Comparison of ENCODE assay signal across 35 mouse cellular contexts in genomic region chr7:3212002-3212790, GRCm38 (mm10). TPM values are rescaled to one million over a fixed set of nuclear protein-coding genes. Genes with fewer than 3 reads are reported as not detected.
"Had no signal": no experiment of that assay in that cellular context is flagged by ENCODE, and none has a peak within 500 bp of the region (broad histone marks: within the 10 kb centered on the region; RNA-seq: fewer than 3 reads in every experiment).

No protein-coding gene starts in this region.

- H3K27me3 ChIP-seq: heart, embryonic 12.5 days; hindbrain, embryonic 12.5 days; intestine, embryonic 15.5 days; liver, embryonic 13.5 days; liver, embryonic 15.5 days had no signal

- H3K4me1 ChIP-seq: heart, embryonic 10.5 days; heart, embryonic 12.5 days; hindbrain, embryonic 10.5 days; hindbrain, embryonic 12.5 days; intestine, embryonic 15.5 days; limb, embryonic 10.5 days; limb, embryonic 12.5 days; liver, embryonic 13.5 days; liver, embryonic 15.5 days had no signal

- ATAC-seq: hindbrain, embryonic 16.5 days; inflammation-experienced regulatory T-cells, adult 6 months; intestine, embryonic 15.5 days; intestine, postnatal 0 days; liver, postnatal 0 days had no signal

- DNase-seq: gastrocnemius, adult 2 months; gastrocnemius, postnatal 10 days; gastrocnemius, postnatal 36 days; heart, adult 11 months; heart, adult 2 months; heart, postnatal 10 days; heart, postnatal 4 days; kidney, adult 18-20 months; kidney, adult 8-10 months; kidney, postnatal 10 days; kidney, postnatal 25 days; kidney, postnatal 4 days; liver; liver, embryonic 13.5 days; liver, postnatal 0 days had no signal

- H3K4me3 ChIP-seq: gastrocnemius, adult 2 months; heart, adult 2 months; heart, embryonic 10.5 days; heart, embryonic 12.5 days; hindbrain, embryonic 10.5 days; hindbrain, embryonic 12.5 days; intestine, embryonic 15.5 days; layer of hippocampus, adult 2 months; limb, embryonic 10.5 days; limb, embryonic 12.5 days; liver, embryonic 13.5 days; liver, embryonic 15.5 days had no signal

- H3K36me3 ChIP-seq: heart, embryonic 10.5 days; heart, embryonic 12.5 days; hindbrain, embryonic 10.5 days; hindbrain, embryonic 12.5 days; intestine, embryonic 15.5 days; limb, embryonic 10.5 days; limb, embryonic 12.5 days; liver, embryonic 13.5 days; liver, embryonic 15.5 days had no signal

- H3K9me3 ChIP-seq: heart, embryonic 10.5 days; heart, embryonic 12.5 days; hindbrain, embryonic 10.5 days; hindbrain, embryonic 12.5 days; intestine, embryonic 15.5 days; limb, embryonic 10.5 days; limb, embryonic 12.5 days; liver, embryonic 13.5 days; liver, embryonic 15.5 days had no signal

RNA-seq across cellular contexts. Expression of gene Nlrp12, which starts 37.3 kb away (rescaled TPM):
- polyA plus RNA-seq: heart, embryonic 10.5 days; heart, embryonic 12.5 days; heart, embryonic 14.5 days; heart, embryonic 16.5 days; hindbrain, embryonic 10.5 days; hindbrain, embryonic 12.5 days; inflammation-experienced regulatory T-cells, adult 6 months; intestine, embryonic 15.5 days; intestine, postnatal 0 days; kidney, embryonic 14.5 days; kidney, embryonic 16.5 days; limb, embryonic 10.5 days; limb, embryonic 12.5 days; limb, embryonic 14.5 days had no signal

RNA-seq across cellular contexts. Expression of gene AU018091, which starts 43.2 kb away (rescaled TPM):
- polyA plus RNA-seq: gonadal fat pad, adult 2 months; heart, adult 2 months; heart, embryonic 14.5 days; heart, embryonic 16.5 days; hindbrain, embryonic 14.5 days; hindbrain, embryonic 16.5 days; inflammation-experienced regulatory T-cells, adult 6 months; intestine, embryonic 15.5 days; intestine, postnatal 0 days; kidney, embryonic 14.5 days; kidney, embryonic 16.5 days; liver, embryonic 11.5 days; liver, embryonic 13.5 days; liver, embryonic 15.5 days; liver, postnatal 0 days had no signal
